Mouse (Mus musculus) C2C12 (cell line): Measurements from ENCODE around the gene Tdrd9. TPM values are rescaled to one million over a fixed set of nuclear protein-coding genes. Genes with fewer than 3 reads are reported as not detected.

ENCODE experiments used
- H3K27me3 ChIP-seq: one replicate; pipeline ENCODE4 v1.6.1; 2011; ENCODE audit not compliant: control insufficient read depth, insufficient read depth, insufficient read length
- H3K36me3 ChIP-seq: one replicate; pipeline ENCODE4 v1.6.1; 2011; ENCODE audit not compliant: control insufficient read depth, insufficient read depth
- H3K4me3 ChIP-seq: one replicate; pipeline ENCODE4 v1.5.1; 2011; ENCODE audit warnings: mild to moderate bottlenecking, control low read depth; ENCODE audit not compliant: poor library complexity, insufficient read depth, severe bottlenecking
- H3K79me2 ChIP-seq: one replicate; pipeline ENCODE4 v1.6.1; 2011; ENCODE audit not compliant: control insufficient read depth, insufficient read depth
- H3K79me3 ChIP-seq: one replicate; pipeline ENCODE4 v1.6.1; 2011; ENCODE audit warnings: low read depth, control low read depth
- H3ac ChIP-seq: one replicate; pipeline ENCODE3; 2011; ENCODE audit warnings: low read depth; ENCODE audit not compliant: control insufficient read depth, insufficient read length
- CEBPB ChIP-seq: IDR thresholded peaks from one replicate; pipeline ENCODE4 v1.6.1; 2011; ENCODE audit warnings: low read depth, mild to moderate bottlenecking, control low read depth, moderate library complexity
- CTCF ChIP-seq: IDR thresholded peaks from one replicate; pipeline ENCODE4 v1.5.1; 2011; ENCODE audit not compliant: control insufficient read depth, insufficient read depth, insufficient read length
- FOSL1 ChIP-seq: IDR thresholded peaks from one replicate; pipeline ENCODE4 v1.8.0; 2011; ENCODE audit warnings: mild to moderate bottlenecking, low read length; ENCODE audit not compliant: poor library complexity, insufficient read depth, severe bottlenecking
- MAX ChIP-seq: IDR thresholded peaks from one replicate; pipeline ENCODE4 v1.6.1; 2011; ENCODE audit warnings: mild to moderate bottlenecking, control low read depth
- MYOD1 ChIP-seq: IDR thresholded peaks from one replicate; pipeline ENCODE4 v1.6.1; 2011; ENCODE audit warnings: low read depth; ENCODE audit not compliant: control insufficient read depth, insufficient read length
- MYOG ChIP-seq: IDR thresholded peaks from one replicate; pipeline ENCODE4 v1.6.1; 2011; ENCODE audit not compliant: control insufficient read depth, insufficient read length; ENCODE audit errors: extremely low read depth
- USF1 ChIP-seq: IDR thresholded peaks from one replicate; pipeline ENCODE4 v1.6.1; 2011; ENCODE audit warnings: low read depth, mild to moderate bottlenecking, control low read depth, moderate library complexity
- polyA plus RNA-seq: library from polyadenylated mRNA; unstranded; fragments of >200 nt; fragmentation: generic; extraction: Trizol; gene quantifications from one replicate; pipeline ENCODE4 v1.2.1, GENCODE M21; 2012; ENCODE audit warnings: missing spikeins

The Tdrd9 gene
- polyA plus RNA-seq, 1 experiment: 0.20 TPM

GRCm38 (mm10) chr12:111977138-111977537 is 5.8 kb downstream of the Tdrd9 start:
- no peak overlapping the region for H3ac ChIP-seq
- no peaks in the 10 kb centered on the region for H3K36me3 ChIP-seq
- no peaks in the 10 kb centered on the region for H3K79me3 ChIP-seq
- peaks cover 3% of the 10 kb centered on the region for H3K27me3 ChIP-seq
- no peak for TF ChIP-seq USF1
- TF ChIP-seq MAX: no peak
- no peak for TF ChIP-seq MYOD1
- TF ChIP-seq CEBPB: no peak
- no peak for TF ChIP-seq MYOG
- no peak for TF ChIP-seq CTCF
- TF ChIP-seq FOSL1: no peak
- no peaks in the 10 kb centered on the region for H3K79me2 ChIP-seq
- no peak overlapping the region for H3K4me3 ChIP-seq

DNA sequence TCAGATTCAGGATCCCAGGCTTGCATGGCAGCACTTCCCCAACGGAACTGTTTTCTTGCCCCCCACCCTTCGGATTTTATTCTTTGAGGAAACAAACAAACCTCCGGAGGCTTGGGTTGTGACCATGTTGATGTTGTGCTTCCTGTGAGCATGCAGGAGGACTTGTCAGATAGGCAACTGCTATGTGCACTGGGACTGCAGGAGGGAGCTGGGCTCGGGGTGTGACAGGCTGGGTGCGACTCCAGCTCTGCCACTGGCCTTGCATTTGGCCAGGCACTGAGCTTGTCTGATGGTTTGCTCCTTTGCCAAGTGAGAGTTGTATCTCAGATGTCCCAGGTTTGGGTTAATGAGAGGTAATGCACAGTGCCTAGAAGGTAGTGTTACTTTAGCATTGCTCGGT is 6.9 kb downstream of the Tdrd9 start:
- TF ChIP-seq USF1 (no peak), FOSL1 (no peak), MYOD1 (no peak), MAX (no peak), MYOG (no peak), CEBPB (no peak), CTCF (no peak)
- H3K4me3 ChIP-seq: no peak overlapping the region
- H3K27me3 ChIP-seq: peaks cover 3% of the 10 kb centered on the region
- H3K79me3 ChIP-seq: no peaks in the 10 kb centered on the region
- H3K36me3 ChIP-seq: no peaks in the 10 kb centered on the region
- no peak overlapping the region for H3ac ChIP-seq
- H3K79me2 ChIP-seq: no peaks in the 10 kb centered on the region

- Histone ChIP-seq H3ac (no peak within 1 kb of the TSS), H3K36me3 (no peaks in the 10 kb centered on the region), H3K27me3 (peaks cover 3% of the 10 kb centered on the region), H3K79me2 (no peaks in the 10 kb centered on the region), H3K4me3 (no peak within 1 kb of the TSS), H3K79me3 (no peaks in the 10 kb centered on the region)
- TF ChIP-seq MYOG (no peak), USF1 (no peak), CEBPB (no peak), MAX (no peak), CTCF (no peak), FOSL1 (no peak), MYOD1 (no peak)
These were observed 9.6 kb downstream of the Tdrd9 start, which contains the start of gene Rd3l for GRCm38 (mm10) chr12:111980887-111981367. Rd3l (minus strand) TSS chr12:111981317.

- no peak overlapping the region for H3ac ChIP-seq
- TF ChIP-seq MYOG: no peak
- no peak for TF ChIP-seq MYOD1
- TF ChIP-seq USF1: no peak
- no peak for TF ChIP-seq FOSL1
- no peak for TF ChIP-seq MAX
- no peak for TF ChIP-seq CEBPB
- TF ChIP-seq CTCF: no peak
These were observed 10.5 kb downstream of the Tdrd9 start for GRCm38 (mm10) chr12:111981831-111982230.

DNA sequence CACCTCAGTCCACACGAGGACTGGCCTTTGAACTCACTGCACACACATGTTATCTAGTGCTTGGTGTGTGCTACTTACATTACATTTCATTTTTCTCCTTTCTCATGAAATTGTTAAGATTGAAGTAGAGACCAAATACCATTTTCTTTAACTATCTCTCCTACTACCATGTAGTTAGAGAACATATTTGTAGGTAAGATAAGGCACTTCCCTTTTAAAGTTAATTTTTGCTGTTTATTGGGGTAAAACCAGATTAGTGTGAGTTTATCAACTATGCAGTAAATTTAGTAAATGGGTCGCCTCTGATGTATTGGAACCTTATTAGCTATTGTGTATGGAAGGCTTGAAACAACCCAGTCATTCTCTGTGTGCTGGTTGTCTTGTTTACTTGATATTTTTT is 11.8 kb downstream of the Tdrd9 start:
- Histone ChIP-seq H3K79me3 (no peaks in the 10 kb centered on the region), H3K36me3 (no peaks in the 10 kb centered on the region)
- TF ChIP-seq MYOG (no peak), USF1 (no peak), MYOD1 (no peak), MAX (no peak), CTCF (no peak), CEBPB (no peak), FOSL1 (no peak)

More at GRCm38 (mm10) chr12:111981831-111982230, 10.5 kb downstream of the Tdrd9 start:
- Histone ChIP-seq H3K27me3 (no peaks in the 10 kb centered on the region), H3K36me3 (no peaks in the 10 kb centered on the region), H3K79me3 (no peaks in the 10 kb centered on the region), H3K79me2 (no peaks in the 10 kb centered on the region), H3K4me3 (no peak overlapping the region)

DNA sequence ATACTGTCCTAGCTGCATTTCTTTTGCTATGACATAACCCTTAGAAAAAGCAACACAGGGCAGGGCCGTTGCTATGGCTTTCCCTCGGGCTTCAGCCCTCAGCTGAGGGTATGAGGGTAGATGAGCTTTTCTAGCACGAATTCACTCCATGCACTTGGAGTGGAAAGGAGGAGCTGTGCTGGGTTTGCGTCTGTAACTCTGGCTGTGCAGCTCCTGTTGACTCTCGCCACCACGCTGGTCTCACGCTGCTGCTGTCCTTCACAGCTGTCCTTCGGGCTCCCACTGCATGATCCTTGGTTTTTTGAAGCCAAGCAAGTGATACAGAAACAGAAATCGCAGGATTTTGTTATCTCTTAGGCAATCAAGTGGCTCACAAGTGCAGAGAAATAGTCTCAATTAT is 15.4 kb downstream of the Tdrd9 start:
- Histone ChIP-seq H3K79me3 (no peaks in the 10 kb centered on the region), H3K27me3 (no peaks in the 10 kb centered on the region), H3K4me3 (no peak overlapping the region), H3K79me2 (no peaks in the 10 kb centered on the region), H3K36me3 (no peaks in the 10 kb centered on the region), H3ac (no peak overlapping the region)
- no peak for TF ChIP-seq CTCF
- TF ChIP-seq FOSL1: no peak
- TF ChIP-seq MYOG: no peak
- TF ChIP-seq MAX: no peak
- no peak for TF ChIP-seq USF1
- TF ChIP-seq CEBPB: no peak
- no peak for TF ChIP-seq MYOD1

More for the DNA sequence above, 11.8 kb downstream of the Tdrd9 start:
- Histone ChIP-seq H3K27me3 (no peaks in the 10 kb centered on the region), H3K79me2 (no peaks in the 10 kb centered on the region), H3K4me3 (no peak overlapping the region), H3ac (no peak overlapping the region)
